Mouse (Mus musculus) liver, adult 2 months (tissue): Measurements from ENCODE around the gene Gm3646.

ENCODE experiments used
- CTCF ChIP-seq: fragments of 200-500 bp; IDR thresholded peaks from 2 replicates; pipeline ENCODE4 v1.5.1; 2011; ENCODE audit warnings: low read depth, low read length, control low read depth
- POLR2A ChIP-seq: fragments of 200-500 bp; IDR thresholded peaks from 2 replicates; pipeline ENCODE4 v1.6.1; 2011; ENCODE audit warnings: low read length, control low read depth; ENCODE audit not compliant: insufficient read depth; ENCODE audit errors: extremely low read depth

GRCm38 (mm10) chr1:39773991-39774729 lies 31.0 kb downstream of the Gm3646 start:
- TF ChIP-seq CTCF (no peak), POLR2A (no peak)
